In genomic region chr14:30654691-30655228, GRCm38 (mm10) we compare ENCODE assay signal across 8 mouse cellular contexts. TPM values are rescaled to one million over a fixed set of nuclear protein-coding genes. Genes with fewer than 3 reads are reported as not detected.
DNase-seq lines count a peak whose midpoint lies in the region; ATAC-seq lines count a peak whose summit lies in the region.

No protein-coding gene starts in this region.

- ATAC-seq in heart, embryonic 16.5 days (replicated peaks; ENCODE audit: extremely low read depth, insufficient read depth, low FRiP score), result no peak
- ATAC-seq in hindbrain, embryonic 11.5 days (ENCODE audit: low FRiP score), result no peak
- ATAC-seq in midbrain, embryonic 12.5 days (ENCODE audit: low FRiP score, low read depth), result no peak
- no peak for ATAC-seq in cerebellum, adult (ENCODE audit: insufficient number of reproducible peaks, low FRiP score, low TSS enrichment)

- peak overlapping the region; percentile 96 for H3K4me3 ChIP-seq in heart, embryonic 16.5 days (ENCODE audit: low read length)
- peak overlapping the region; percentile 69 for H3K4me3 ChIP-seq in hindbrain, embryonic 11.5 days (ENCODE audit: low read depth, low read length)
- peak overlapping the region; percentile 96 for H3K4me3 ChIP-seq in midbrain, embryonic 12.5 days

- WGBS in heart, embryonic 16.5 days, result 51% methylated on average over 4 of the region's 4 CpGs
- 53% methylated on average over 4 of the region's 4 CpGs for WGBS in hindbrain, embryonic 11.5 days
- WGBS in midbrain, embryonic 12.5 days, result 45% methylated on average over 4 of the region's 4 CpGs

- H3K4me1 ChIP-seq in heart, embryonic 16.5 days (ENCODE audit: control insufficient read depth, insufficient read depth, low read length), result peaks cover 10% of the 10 kb centered on the region
- H3K4me1 ChIP-seq in hindbrain, embryonic 11.5 days (replicated peaks; ENCODE audit: control insufficient read depth, insufficient read depth, low read length), result no peaks in the 10 kb centered on the region
- H3K4me1 ChIP-seq in midbrain, embryonic 12.5 days, result peaks cover 7% of the 10 kb centered on the region

- peak overlapping the region; percentile 75 for H3K4me2 ChIP-seq in heart, embryonic 16.5 days (ENCODE audit: low read depth, low read length)
- H3K4me2 ChIP-seq in hindbrain, embryonic 11.5 days (replicated peaks; ENCODE audit: low read depth, low read length), result peak overlapping the region; percentile 44
- H3K4me2 ChIP-seq in midbrain, embryonic 12.5 days (replicated peaks), result peak overlapping the region; percentile 72

- peak overlapping the region; percentile 100 for H3K9ac ChIP-seq in heart, embryonic 16.5 days (ENCODE audit: low read length)
- H3K9ac ChIP-seq in hindbrain, embryonic 11.5 days (ENCODE audit: low read depth, low read length), result peak overlapping the region; percentile 93
- H3K9ac ChIP-seq in midbrain, embryonic 12.5 days (replicated peaks), result peak overlapping the region; percentile 94

- no peak for DNase-seq in heart, postnatal 10 days
- DNase-seq in MEL-GATA-1-ER (ENCODE audit: extremely low read depth, low read depth), result peak; percentile 17
- DNase-seq in hindbrain, embryonic 11.5 days (ENCODE audit: low spot score), result peak; percentile 27
- no peak for DNase-seq in gastrocnemius, postnatal 36 days
- DNase-seq in left cerebral cortex, adult 8-10 months (ENCODE audit: low spot score in 2 of 2), result no peak

- 0 out of 2 replicates have a peak, but pooled peaks cover 4% of the 10 kb centered on the region for H3K36me3 ChIP-seq in heart, embryonic 16.5 days (ENCODE audit: control insufficient read depth, insufficient read depth)
- H3K36me3 ChIP-seq in hindbrain, embryonic 11.5 days (ENCODE audit: control insufficient read depth, insufficient read depth, low read length), result 0 out of 2 replicates have a peak, but pooled peaks cover 3% of the 10 kb centered on the region
- no peaks in the 10 kb centered on the region for H3K36me3 ChIP-seq in midbrain, embryonic 12.5 days

- intact Hi-C loops in heart, postnatal 10 days (cut with DNase I), result no loop called here
- intact Hi-C loops in gastrocnemius, postnatal 36 days (cut with DNase I), result no loop called here

- H3K9me3 ChIP-seq in heart, embryonic 16.5 days (replicated peaks; ENCODE audit: control insufficient read depth, low read length), result no peaks in the 10 kb centered on the region
- no peaks in the 10 kb centered on the region for H3K9me3 ChIP-seq in hindbrain, embryonic 11.5 days (ENCODE audit: control insufficient read depth, low read length)
- H3K9me3 ChIP-seq in midbrain, embryonic 12.5 days, result no peaks in the 10 kb centered on the region

- peak overlapping the region; percentile 90 for H3K27ac ChIP-seq in heart, embryonic 16.5 days (ENCODE audit: low read length)
- no peak overlapping the region for H3K27ac ChIP-seq in hindbrain, embryonic 11.5 days (ENCODE audit: low read depth, low read length)
- peak overlapping the region; percentile 81; the same call in 1 of the 2 replicates for H3K27ac ChIP-seq in midbrain, embryonic 12.5 days (replicated peaks)

- H3K27me3 ChIP-seq in heart, embryonic 16.5 days (ENCODE audit: control insufficient read depth, insufficient read depth, low read length), result no peaks in the 10 kb centered on the region
- H3K27me3 ChIP-seq in hindbrain, embryonic 11.5 days (ENCODE audit: control insufficient read depth, insufficient read depth, low read length), result no peaks in the 10 kb centered on the region
- H3K27me3 ChIP-seq in midbrain, embryonic 12.5 days, result no peaks in the 10 kb centered on the region; the same call in 1 of the 2 replicates

RNA-seq across cellular contexts. Expression of gene Rft1, which starts 0.6 kb away (rescaled TPM):
- 11.0 and 11.3 TPM in 2 replicates for polyA plus RNA-seq in heart, embryonic 16.5 days (2015; fragmentation: Nextera tagmentation; extraction: Ambion mirVana)
- 10 to 100 TPM; 10.1 to 10.2 TPM for total RNA-seq in heart, postnatal 10 days (2021)
- polyA plus RNA-seq in hindbrain, embryonic 11.5 days (2014; fragmentation: Nextera tagmentation; extraction: Ambion mirVana), result 13.2 and 13.6 TPM in 2 replicates
- polyA plus RNA-seq in midbrain, embryonic 12.5 days (2016; fragmentation: Nextera tagmentation; extraction: Ambion mirVana), result 11.4 and 12.8 TPM in 2 replicates
- total RNA-seq in gastrocnemius, postnatal 36 days (2021), result 1 to 10 TPM; 3.8 to 4.3 TPM
- total RNA-seq in left cerebral cortex, adult 8-10 months (2022), result 10 to 100 TPM; 11.9 to 13.7 (median 13.2) TPM

RNA-seq across cellular contexts. Expression of gene Prkcd, which starts 28.8 kb away (rescaled TPM):
- 40.7 and 42.7 TPM in 2 replicates for polyA plus RNA-seq in heart, embryonic 16.5 days (2015; fragmentation: Nextera tagmentation; extraction: Ambion mirVana)
- 10 to 100 TPM; 18.7 to 20.0 TPM for total RNA-seq in heart, postnatal 10 days (2021)
- polyA plus RNA-seq in hindbrain, embryonic 11.5 days (2014; fragmentation: Nextera tagmentation; extraction: Ambion mirVana), result 27.4 and 29.4 TPM in 2 replicates
- 25.3 and 26.9 TPM in 2 replicates for polyA plus RNA-seq in midbrain, embryonic 12.5 days (2016; fragmentation: Nextera tagmentation; extraction: Ambion mirVana)
- 10 to 100 TPM in 1 of 2 experiments, 1 to 10 TPM in 1; 6.6 to 11.7 TPM for total RNA-seq in gastrocnemius, postnatal 36 days (2021)
- 10 to 100 TPM; 16.0 to 47.2 (median 18.0) TPM for total RNA-seq in left cerebral cortex, adult 8-10 months (2022)

RNA-seq across cellular contexts. Expression of gene Sfmbt1, which starts 59.9 kb away (rescaled TPM):
- 9.2 and 9.5 TPM in 2 replicates for polyA plus RNA-seq in heart, embryonic 16.5 days (2015; fragmentation: Nextera tagmentation; extraction: Ambion mirVana)
- 10 to 100 TPM; 14.8 to 16.8 TPM for total RNA-seq in heart, postnatal 10 days (2021)
- 20.2 and 21.2 TPM in 2 replicates for polyA plus RNA-seq in hindbrain, embryonic 11.5 days (2014; fragmentation: Nextera tagmentation; extraction: Ambion mirVana)
- polyA plus RNA-seq in midbrain, embryonic 12.5 days (2016; fragmentation: Nextera tagmentation; extraction: Ambion mirVana), result 21.5 and 24.0 TPM in 2 replicates
- 1 to 10 TPM; 5.9 to 8.5 TPM for total RNA-seq in gastrocnemius, postnatal 36 days (2021)
- total RNA-seq in left cerebral cortex, adult 8-10 months (2022), result 10 to 100 TPM; 36.1 to 43.5 (median 36.7) TPM

Comparison
In these comparisons a context has a peak if more than half of its experiments do, and no peak if none do; other contexts are left out.
1. DNase-seq: peak in MEL-GATA-1-ER (single experiment) and hindbrain, embryonic 11.5 days (single experiment); none in heart, postnatal 10 days (0 of 2), gastrocnemius, postnatal 36 days (0 of 2) and left cerebral cortex, adult 8-10 months (0 of 2).
2. Peak in every context shown above with its lines, with median percentiles within 50 percentile points of each other: H3K4me2 ChIP-seq, H3K4me3 ChIP-seq and H3K9ac ChIP-seq.